Mouse (Mus musculus) mature B cell (primary cell): ENCODE measurements around the gene Tbc1d23.

ENCODE experiments used
- in situ Hi-C: fragments of 300-500 bp; cut with MboI; formaldehyde crosslinking; loops from 2 replicates; pipeline ENCODE4 v1.14.3; 2019

The Tbc1d23 gene

DNA sequence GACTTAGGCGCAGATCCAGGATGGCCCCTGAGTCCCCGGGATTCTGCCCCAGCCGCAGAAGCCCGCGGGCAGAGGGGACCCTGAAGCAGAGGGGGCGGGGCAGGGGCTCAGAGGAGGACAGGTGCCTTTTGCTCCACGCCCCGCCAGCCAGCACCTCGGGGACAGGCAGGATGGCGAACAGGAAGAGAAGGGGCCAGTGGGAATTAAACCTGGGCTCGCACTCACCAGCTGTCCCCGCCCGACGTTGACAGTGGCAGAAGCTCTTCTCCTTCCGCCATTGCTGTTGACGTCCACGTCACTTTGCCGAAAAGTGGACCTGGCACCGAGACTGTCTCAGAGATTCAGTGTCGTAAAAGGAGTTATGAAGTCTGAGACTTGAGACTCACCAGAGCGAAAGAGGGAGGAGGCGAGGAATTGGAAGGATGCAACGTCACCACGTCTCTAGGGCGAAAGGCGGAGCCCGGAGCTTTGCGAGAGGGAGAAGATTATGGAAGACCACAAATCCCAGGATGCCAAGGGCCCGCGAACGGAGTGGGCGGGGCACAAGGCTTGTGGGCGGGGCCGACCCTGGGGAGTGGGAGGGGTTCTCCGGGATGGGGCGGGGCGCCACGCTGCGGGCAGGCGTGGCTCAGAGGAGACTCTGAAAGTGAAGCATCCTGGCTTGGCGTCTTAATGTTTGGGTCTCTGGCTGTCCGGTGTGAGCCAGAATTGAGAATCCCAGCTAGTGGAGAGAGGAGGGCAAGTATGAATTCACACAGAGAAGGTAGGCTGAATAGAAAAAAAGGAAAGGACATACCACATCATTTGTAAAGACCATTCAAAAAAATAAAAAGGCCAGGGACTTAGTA is at the start of gene Tbc1d23:
TSS of gene Tbc1d23 (minus strand) at position 416 of the 848 bp plus-strand sequence.
- in situ Hi-C loops, result loop anchor here (25.0 kb wide), 1 partner anchor 181 kb away; no protein-coding TSS in a partner anchor

DNA sequence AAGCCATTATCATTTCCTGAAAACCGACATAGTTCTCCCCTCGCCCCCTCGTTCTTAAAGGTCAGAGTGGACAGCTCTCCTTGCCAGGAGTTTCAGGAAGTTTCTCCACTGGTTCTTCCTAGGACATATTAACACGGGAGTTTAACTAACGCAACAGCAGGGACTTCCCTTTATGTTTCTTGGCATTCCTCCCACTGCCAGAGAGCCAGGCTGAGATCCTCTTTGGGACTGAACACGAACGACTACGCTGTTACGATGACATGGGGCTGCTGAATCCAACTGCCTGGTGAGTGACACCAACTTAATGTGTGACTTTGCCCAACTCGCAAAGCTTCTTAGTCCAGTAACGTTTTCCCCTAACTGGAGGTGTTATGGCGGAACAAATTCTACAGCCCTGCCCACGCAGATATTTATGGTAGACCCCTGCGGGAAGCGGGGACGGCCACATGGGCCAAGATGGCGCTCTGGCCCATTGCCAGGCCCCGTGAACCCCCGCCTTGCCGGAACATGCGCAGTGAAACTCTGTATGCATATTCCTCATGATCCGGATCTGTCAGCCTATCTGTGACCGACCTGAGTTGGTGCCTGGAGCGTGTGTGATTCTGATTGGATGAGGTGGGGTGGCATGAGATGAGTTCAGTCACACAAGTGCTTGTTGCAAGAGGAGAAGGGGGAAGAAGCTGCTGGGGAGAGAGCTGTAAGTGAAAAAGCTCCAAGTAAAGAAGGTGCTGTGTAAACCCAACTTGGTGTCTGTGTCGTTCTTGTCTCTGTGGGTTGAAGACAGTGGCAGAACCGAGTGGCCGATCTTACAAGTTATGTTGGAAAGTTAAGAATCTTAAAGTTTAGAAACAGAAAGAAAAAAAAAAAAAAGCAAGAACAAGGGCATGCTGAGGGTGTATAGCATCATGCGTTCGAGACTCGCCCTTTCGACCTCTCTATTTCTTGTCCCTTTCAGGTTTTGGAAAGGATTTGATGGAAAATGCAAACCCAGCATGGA is 49.2 kb upstream of the Tbc1d23 start:
- in situ Hi-C loops, result no loop called here

DNA sequence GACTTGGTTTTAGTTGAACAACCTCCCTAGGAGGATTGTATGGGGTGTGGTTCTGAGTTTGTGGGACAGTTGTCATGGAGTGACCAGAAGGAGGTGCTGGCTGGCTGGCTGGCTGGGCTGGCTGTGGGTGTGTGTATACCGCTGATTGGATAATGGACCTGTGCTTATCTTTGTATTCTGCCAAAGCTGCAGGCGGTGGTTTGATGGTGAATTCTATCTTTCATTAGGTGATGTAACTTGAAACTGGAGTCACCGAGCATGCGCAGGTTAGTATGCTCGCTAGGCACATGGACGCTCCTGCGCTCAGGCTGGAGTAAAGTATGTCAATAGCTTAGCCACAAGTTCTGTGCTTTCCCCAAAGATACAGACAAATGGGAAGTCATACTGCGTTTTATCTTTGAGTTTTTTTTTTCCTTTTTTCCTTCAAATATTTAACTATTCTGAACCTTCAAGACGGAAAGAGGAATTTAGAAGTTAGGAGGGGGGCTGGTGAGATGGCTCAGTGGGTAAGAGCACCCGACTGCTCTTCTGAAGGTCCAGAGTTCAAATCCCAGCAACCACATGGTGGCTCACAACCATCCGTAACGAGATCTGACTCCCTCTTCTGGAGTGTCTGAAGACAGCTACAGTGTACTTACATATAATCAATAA is 47.8 kb upstream of the Tbc1d23 start:
- in situ Hi-C loops, result no loop called here

DNA sequence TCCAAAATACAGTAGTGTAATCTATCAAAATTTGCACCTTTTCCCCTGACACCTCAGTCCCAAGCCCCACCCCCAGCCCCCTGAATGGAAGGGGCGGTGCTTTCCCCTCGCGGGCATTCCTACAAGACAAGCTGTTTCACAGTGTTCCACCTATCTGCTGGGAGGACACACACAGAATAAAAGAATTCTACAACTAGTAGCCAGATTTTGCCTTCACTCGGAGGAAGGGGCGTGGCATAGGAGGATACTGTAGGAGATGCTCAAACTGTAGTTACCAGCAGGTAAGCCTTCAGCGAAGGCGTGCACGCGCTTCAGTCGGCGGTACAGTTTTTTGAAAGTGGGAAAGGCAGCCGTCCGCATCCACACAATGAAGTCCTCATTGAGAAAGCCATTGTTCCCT is 38.4 kb upstream of the Tbc1d23 start:
- in situ Hi-C loops, result no loop called here

DNA sequence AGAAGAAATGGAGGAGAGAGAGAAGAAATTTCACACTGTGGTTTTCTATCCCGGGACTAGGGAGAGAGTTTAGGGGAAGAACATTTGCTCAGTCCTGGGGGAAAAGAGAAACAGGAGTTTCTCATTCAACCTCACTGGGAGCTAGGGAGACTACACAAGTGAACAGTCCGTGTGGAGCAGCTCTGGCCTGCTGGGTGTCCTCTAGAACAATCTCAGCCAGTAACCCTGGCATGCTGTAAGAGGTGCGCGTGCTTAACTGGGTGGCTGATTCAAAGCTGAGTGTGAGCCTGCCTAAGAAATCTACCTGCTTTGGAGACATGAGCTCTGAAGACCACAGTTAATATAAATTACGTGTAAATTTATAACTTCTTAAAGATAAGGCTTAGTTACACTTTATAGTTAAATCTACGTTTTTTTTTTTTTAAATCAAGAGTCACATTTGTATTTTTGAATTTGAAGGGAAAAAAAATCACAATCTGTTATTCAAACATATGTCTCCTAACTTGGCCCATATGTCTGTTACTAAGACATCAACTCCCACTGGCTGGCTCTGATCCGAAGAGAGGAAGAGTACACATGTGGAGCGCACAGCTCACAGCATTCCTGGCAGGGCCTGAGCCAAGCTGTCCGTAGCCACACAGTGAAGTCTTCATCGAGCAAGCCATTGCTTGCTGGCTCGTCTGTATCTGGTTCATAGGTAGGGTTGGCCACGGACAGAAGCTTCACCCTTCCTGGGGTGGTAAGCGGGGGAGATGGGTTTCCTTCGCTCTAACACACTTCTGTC is 36.9 kb upstream of the Tbc1d23 start:
- in situ Hi-C loops, result no loop called here

DNA sequence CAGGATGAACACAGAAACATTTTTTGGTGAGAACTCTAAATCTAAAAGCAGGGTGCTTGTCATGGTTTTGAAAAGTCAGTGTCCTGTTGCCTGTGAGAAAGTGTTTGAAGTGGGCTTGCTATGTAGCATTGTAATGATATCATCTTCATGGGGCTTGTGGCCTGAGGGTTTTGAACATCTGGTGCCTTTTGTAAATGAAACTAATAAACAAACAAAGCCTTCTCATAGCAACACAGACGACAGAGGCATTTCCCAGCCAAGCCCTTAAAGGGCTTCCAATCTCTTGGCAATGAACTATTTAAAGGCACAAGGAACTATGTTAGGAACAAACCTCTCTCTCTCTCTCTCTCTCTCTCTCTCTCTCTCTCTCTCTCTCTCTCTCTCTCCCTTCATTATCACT is 35.8 kb upstream of the Tbc1d23 start:
- in situ Hi-C loops, result no loop called here

DNA sequence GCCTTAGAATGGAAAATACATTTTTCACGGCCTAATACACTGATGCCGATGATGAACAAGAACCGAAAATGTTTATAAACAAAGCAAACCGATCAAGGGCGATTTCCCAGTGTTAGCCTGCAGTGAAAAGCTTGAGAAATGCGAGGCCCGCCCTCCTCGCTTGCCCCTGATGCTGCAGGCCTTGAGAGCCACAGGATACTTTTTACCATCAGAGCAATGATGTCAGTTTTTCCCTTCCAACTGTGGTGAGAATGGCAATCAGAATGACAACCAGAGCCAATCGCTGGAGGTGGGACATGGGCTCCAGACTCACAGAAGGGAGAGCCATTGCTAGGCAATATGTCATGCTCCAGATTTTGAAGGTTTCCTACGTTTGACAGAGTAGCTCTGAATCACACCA is 28.8 kb upstream of the Tbc1d23 start:
- in situ Hi-C loops, result no loop called here

DNA sequence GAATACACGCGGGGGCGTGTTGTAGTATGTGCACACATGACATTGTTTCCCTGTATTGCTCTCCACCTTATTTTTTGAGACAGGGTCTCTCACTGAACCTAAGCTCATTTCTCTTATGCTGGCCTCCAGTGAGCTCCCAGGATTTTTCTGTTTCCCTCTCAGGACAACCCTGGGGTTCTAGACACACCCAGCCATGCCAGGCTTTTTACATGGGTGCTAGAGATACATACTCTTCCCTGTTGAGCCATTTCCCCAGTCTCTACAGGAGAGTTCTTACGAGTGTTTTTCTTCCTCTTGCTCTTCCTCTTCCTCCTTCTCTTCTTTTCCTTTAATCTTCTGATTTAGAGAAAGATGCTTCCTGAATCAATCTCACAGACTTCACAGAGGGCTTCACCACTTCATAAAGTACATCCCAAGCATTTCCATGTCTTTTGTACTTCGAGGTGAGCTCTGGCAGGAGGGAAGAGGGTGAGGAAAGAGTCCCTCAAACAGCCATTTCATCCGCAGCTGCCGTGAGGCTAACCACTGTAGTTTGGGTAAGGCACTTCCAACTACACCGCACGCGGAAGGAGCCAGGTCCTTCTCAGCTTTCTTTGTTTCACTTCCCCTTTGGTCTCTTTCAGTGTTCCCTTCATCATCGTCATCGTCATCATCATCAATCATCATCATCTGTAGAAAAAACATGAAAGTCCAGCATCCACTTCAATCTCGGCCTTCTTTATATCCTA is 28.2 kb upstream of the Tbc1d23 start:
- in situ Hi-C loops, result no loop called here

DNA sequence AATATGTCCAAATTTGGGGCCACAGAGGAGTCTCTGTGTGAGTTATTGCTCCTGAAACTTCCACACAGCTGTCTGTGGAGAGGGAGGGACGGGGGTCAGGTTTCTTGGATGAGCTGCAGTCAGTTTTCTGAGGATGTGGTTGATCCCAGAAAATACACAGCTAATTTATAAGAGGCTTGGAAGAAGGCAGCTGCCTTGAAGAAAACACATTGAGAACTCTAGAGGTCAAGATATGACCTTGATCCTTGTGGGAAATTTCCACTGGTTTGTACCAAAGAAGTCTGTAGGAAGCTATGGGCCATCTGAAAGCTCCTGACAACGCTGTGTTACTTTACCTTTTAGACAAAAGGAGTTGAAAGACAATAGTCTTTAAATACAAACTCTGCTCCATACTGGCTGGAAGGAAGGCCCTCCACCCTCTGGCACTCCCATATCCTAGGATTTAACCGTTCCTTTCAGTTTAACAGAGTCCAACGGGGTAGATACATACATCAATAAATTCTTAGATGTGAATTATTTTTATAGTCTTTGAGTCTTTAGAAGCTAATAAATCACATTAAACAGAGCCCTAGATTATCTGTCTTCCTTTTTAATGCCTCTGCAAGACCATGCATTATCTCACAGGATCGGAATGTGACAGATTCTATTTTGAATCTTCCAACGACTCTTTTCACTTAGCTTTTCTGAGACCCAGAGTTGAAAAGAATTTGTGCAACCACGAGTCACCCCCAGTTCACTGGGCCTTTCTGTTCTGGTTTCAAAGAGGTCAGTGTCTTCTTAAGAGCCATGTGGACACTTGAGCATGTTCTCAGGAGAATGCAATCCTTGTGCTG is 20.5 kb upstream of the Tbc1d23 start:
- in situ Hi-C loops, result no loop called here

DNA sequence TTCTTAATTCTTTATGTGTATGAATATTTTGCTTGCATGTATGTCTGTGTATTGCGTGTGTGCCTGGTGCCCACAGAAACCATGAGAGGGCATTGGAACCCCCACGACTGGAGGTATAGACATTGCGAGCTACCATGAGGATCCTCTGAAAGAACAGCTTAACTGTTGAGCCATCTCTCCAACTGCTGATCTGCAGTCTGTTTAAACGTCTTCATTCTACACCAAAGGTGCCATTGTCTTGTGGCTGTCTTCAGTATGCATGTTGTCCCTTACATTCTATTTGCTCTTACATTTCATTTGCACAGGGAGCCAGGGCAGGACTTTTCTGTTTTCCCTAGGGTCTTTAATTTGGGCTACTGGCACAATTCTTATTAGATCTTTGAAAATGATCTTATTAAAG is 19.7 kb upstream of the Tbc1d23 start:
- in situ Hi-C loops, result no loop called here

DNA sequence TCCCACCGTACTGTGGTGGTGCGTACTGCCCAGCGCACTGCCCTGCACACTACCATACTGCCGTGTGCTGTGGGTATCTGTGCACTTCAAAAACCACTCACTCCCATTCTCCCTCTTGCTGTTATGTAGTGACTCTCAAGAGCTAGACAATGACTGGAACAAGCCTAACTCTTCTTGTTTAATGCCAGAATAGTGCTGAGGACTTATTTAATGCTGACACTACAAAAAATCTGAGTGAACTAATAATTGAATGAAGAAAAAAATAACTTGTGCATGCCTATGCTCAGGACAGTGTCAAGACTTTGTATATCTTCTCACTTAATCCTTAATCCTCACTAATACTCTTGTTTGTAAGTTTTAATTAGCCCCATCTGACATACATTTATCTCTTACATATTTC is 16.2 kb upstream of the Tbc1d23 start:
- in situ Hi-C loops, result loop anchor here (10.0 to 25.0 kb wide), 3 partner anchors 165 to 357 kb away; partner anchors contain the start of gene Cmss1

DNA sequence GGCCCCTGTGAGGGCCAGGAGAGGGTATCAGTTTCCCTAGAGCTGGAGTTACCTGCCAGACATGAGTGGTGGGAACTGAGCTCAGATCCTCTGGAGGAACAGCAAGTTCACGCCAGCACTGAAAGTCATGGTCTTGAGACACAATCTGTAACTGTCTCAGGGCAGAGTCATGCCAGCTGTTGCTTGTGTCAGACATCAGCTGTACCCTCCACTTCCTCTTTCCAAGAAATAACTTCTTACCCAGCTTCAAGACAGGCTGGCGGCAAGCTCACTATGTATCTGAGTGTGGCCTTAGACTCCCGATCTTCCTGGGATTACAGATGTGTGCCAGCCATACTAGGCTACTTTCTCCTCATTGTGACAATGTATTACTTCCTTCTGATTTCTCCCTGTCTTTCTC is 15.3 kb upstream of the Tbc1d23 start:
- in situ Hi-C loops, result loop anchor here (10.0 to 25.0 kb wide), 3 partner anchors 166 to 358 kb away; partner anchors contain the start of gene Cmss1

DNA sequence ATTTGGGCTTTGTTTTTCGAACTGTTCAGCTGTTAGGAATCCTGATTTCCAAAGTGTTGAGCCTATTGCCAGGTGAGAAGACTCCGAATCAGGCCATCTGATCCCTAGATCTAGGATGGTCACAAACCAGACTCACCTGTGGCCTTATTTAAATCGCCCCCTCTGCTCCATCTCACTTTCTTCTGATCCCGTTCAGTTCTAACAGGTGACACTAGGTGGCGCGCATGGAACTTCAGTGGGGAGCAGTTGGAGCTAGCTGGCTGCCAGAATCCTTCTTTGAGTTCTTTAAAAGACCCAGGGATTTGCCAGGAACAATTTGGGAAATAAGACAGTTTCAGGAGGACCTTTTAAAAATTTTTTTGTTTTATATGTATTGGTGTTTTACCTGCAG is 12.5 kb upstream of the Tbc1d23 start:
- in situ Hi-C loops, result loop anchor here (10.0 to 25.0 kb wide), 3 partner anchors 168 to 361 kb away; partner anchors contain the start of gene Cmss1

DNA sequence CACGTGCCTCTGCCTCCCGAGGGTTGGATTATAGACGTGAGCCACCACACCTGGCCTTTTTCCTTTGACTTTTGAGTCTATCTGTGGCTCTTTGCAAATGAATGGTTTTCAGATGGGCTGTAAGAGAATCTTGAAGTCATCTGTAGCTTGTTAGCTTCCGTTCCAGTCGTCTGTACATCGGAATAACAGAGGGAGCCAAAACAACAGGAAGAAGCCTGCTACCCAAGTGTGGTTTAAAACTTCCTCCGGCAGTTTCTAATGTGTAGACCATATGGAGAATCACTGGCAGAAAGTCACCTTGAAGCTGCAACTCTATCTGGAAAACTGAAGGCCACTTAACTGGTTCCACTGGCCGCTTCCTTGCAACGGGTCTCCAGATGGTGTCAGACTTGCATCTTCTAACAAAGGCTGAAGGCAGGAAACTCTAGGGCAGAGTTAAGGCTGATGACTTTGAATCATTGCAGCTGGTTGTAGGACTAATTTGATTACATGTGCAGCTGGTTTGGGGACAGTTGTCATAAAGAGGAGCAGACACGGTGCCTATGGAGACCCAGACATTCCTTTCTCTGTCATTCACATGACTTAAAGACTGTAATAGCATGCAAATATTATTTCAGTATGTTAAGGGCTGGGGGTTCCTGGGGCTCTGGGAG is 12.0 kb upstream of the Tbc1d23 start:
- in situ Hi-C loops, result loop anchor here (10.0 to 25.0 kb wide), 3 partner anchors 169 to 361 kb away; partner anchors contain the start of gene Cmss1

DNA sequence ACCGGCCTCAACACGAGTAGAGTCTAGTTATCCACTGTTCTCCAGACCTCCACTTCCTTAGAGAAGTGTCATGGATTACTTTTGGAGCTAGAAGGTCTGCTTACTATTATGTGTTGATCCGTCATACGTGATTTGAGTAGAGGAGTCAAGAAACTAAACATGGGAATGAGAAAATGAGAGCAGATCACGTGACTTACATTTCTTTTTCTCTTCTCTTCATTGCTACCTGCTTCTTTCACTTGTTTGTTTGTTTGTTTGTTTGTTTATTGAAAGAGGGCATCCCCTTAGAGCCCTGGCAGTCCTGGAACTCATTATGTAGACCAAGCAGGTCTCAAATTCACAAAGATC is 11.5 kb upstream of the Tbc1d23 start:
- in situ Hi-C loops, result loop anchor here (10.0 to 25.0 kb wide), 3 partner anchors 169 to 362 kb away; partner anchors contain the start of gene Cmss1

DNA sequence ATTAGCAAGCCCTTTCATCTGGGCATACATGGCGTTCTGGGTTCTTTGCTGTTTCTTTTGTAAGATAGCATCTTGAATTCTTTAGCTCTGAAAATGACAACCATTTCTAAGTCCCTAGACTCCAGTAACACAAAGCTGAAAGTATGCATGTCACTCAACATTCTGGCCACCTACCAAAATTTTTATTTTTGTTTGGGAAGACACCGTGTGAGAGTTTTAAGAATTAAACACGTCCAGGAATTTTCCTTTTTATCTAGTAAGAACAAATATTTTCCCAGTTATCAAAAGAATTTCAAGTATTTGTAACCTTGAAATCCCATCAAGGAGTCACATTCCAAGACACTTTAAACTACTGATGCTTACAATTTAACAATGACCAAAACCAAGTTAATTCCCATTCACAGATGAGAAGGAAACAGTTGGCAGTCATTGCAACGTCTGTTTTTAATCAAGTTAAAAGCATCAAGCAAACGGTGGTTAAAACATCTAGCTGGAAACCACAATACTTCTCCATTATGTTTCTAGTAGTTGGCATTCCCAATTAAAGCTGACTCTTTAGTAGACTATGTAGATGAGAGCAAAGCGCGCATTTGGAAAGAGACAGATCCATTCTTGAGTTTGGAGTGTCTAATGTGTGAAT is 4.7 kb upstream of the Tbc1d23 start:
- in situ Hi-C loops, result loop anchor here (25.0 kb wide), 1 partner anchor 176 kb away; no protein-coding TSS in a partner anchor

DNA sequence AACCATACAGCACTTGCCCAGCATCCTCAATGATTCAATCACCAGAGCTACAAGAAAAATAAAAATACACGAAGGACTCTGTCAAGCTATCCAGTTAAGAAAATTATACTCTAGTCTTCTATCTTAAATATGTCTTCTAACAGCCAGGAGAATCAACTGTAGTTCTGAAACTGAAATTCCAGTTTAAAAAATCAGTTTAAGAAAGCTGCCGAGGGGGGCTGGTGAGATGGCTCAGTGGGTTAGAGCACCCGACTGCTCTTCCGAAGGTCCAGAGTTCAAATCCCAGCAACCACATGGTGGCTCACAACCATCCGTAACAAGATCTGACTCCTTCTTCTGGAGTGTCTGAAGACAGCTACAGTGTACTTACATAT is 620 bp upstream of the Tbc1d23 start:
- in situ Hi-C loops, result loop anchor here (25.0 kb wide), 1 partner anchor 180 kb away; no protein-coding TSS in a partner anchor

DNA sequence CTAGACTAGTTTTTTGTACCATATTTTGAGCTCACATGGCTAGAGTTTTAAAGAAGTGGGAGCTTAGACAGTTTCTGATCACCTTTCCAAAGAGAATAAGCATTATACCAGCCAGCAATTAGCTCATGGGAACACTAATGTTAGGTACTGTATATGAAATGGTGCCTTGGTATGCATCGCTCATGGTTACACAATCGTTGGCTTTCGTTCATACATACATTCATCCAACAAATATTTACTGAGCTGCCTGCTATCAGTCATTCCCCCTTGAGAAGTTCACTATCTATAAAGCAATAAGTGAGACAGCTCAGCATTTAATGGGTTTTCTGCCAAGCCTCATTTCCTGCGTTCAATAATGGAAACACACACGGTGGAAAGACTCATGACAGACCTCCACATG is 4.9 kb downstream of the Tbc1d23 start:
- in situ Hi-C loops, result loop anchor here (25.0 kb wide), 1 partner anchor 186 kb away; no protein-coding TSS in a partner anchor
